In genomic region chr7:44290986-44291385, GRCm38 (mm10) we compare ENCODE assay signal across 21 mouse cellular contexts. TPM values are rescaled to one million over a fixed set of nuclear protein-coding genes. Genes with fewer than 3 reads are reported as not detected.
"Had no signal": no experiment of that assay in that cellular context is flagged by ENCODE, and none has a peak within 500 bp of the region (broad histone marks: within the 10 kb centered on the region; RNA-seq: fewer than 3 reads in every experiment).

No protein-coding gene starts in this region.

- ATAC-seq: liver, postnatal 0 days; lung, postnatal 0 days; midbrain, embryonic 15.5 days had no signal

- H3K27me3 ChIP-seq: lung, embryonic 15.5 days; midbrain, embryonic 15.5 days; neural tube, embryonic 12.5 days; stomach, embryonic 15.5 days had no signal

- H3K36me3 ChIP-seq: lung, embryonic 15.5 days; midbrain, embryonic 12.5 days; midbrain, embryonic 15.5 days; neural tube, embryonic 12.5 days; stomach, embryonic 15.5 days had no signal

- H3K9me3 ChIP-seq: lung, embryonic 15.5 days; midbrain, embryonic 12.5 days; midbrain, embryonic 15.5 days; neural tube, embryonic 12.5 days; stomach, embryonic 15.5 days had no signal

- H3K4me3 ChIP-seq: lung, embryonic 15.5 days; megakaryocyte, embryonic 14.5 days; midbrain, embryonic 12.5 days; midbrain, embryonic 15.5 days; neural tube, embryonic 12.5 days; stomach, embryonic 15.5 days had no signal

- DNase-seq: liver, postnatal 0 days; lung, adult 2 months; lung, postnatal 14 days; lung, postnatal 36 days; right cerebral cortex, postnatal 14 days; thymus, adult 2 months; thymus, postnatal 25 days; thymus, postnatal 4 days had no signal

- H3K27ac ChIP-seq: lung, embryonic 15.5 days; macrophage; midbrain, embryonic 12.5 days; midbrain, embryonic 15.5 days; neural tube, embryonic 12.5 days; stomach, embryonic 15.5 days; stomach, postnatal 0 days had no signal

- H3K4me1 ChIP-seq: lung, embryonic 15.5 days; megakaryocyte, embryonic 14.5 days; midbrain, embryonic 12.5 days; midbrain, embryonic 15.5 days; neural tube, embryonic 12.5 days; stomach, embryonic 15.5 days had no signal

- H3K9ac ChIP-seq: liver, postnatal 0 days; lung, embryonic 15.5 days; midbrain, embryonic 12.5 days; midbrain, embryonic 15.5 days; neural tube, embryonic 12.5 days; stomach, embryonic 15.5 days had no signal

RNA-seq across cellular contexts. Expression of gene Shank1, which starts 19.1 kb away (rescaled TPM):
- polyA plus RNA-seq: liver, postnatal 0 days; macrophage had no signal

RNA-seq across cellular contexts. Expression of gene Gm15517, which starts 29.7 kb away (rescaled TPM):
- polyA plus RNA-seq: liver, postnatal 0 days; lung, adult 2 months; lung, embryonic 15.5 days; lung, postnatal 0 days; macrophage; midbrain, embryonic 12.5 days; midbrain, embryonic 15.5 days; midbrain, postnatal 0 days; neural tube, embryonic 12.5 days; neural tube, embryonic 14.5 days; spleen, adult 2 months; stomach, embryonic 15.5 days; stomach, postnatal 0 days had no signal

RNA-seq across cellular contexts. Expression of gene Acp4, which starts 33.8 kb away (rescaled TPM):
- polyA plus RNA-seq: liver, postnatal 0 days; lung, adult 2 months; lung, embryonic 15.5 days; lung, postnatal 0 days; macrophage; midbrain, postnatal 0 days; neural tube, embryonic 12.5 days; neural tube, embryonic 14.5 days; spleen, adult 2 months; stomach, embryonic 15.5 days; stomach, postnatal 0 days; urinary bladder, adult 2 months had no signal
